Mouse (Mus musculus): ENCODE results near the gene Cdk6.

- TF ChIP-seq HCFC1 (IDR thresholded peaks at IDR 0.05; ENCODE audit: low read depth, low read length) (no peak), CTCF (conservative IDR thresholded peaks at IDR 0.05 in 1 of 2, IDR thresholded peaks at IDR 0.05 in 1 of 2; ENCODE audit: low read depth in 2 of 2, low read length in 2 of 2) (no peak), CHD1 (IDR thresholded peaks at IDR 0.05; ENCODE audit: low read depth, low read length) (no peak), POLR2A (IDR thresholded peaks at IDR 0.05; ENCODE audit: low read depth, low read length) (no peak), ZKSCAN1 (IDR thresholded peaks at IDR 0.05; ENCODE audit: borderline replicate concordance, low read depth, low read length) (no peak)
These were observed 119.6 kb downstream of the Cdk6 start for GRCm38 (mm10) chr5:3460907-3461306.

All from CH12.LX (cell line).